Mouse (Mus musculus) layer of hippocampus, adult 11-12 months (tissue): ENCODE results near the gene Apoc1.

ENCODE experiments used
- DNase-seq: peaks from one replicate; pipeline ENCODE4 v3.0.0; 2022; ENCODE audit warnings: low spot score

The Apoc1 gene

DNA sequence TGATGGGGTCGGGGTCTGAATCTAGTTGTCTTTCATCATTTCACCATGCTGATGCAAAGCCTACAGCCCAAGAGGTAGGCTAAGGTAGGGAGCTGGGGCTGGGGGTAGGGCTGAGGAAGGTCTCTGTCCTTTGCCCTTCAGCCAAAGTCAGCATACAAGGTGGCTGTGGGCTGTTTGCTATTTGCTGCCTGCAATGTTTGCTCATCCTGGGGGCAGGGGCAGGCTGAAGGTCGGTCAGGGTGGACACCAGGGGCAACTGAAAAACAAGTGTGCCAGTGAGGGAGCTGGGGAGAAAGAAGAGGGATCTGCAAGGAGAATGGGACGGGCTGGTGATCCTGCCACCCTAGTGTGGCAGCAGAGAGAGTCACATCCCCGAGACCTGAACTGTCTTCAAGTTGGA, 7.1 kb downstream of the Apoc1 start:
- DNase-seq, result no peak

DNA sequence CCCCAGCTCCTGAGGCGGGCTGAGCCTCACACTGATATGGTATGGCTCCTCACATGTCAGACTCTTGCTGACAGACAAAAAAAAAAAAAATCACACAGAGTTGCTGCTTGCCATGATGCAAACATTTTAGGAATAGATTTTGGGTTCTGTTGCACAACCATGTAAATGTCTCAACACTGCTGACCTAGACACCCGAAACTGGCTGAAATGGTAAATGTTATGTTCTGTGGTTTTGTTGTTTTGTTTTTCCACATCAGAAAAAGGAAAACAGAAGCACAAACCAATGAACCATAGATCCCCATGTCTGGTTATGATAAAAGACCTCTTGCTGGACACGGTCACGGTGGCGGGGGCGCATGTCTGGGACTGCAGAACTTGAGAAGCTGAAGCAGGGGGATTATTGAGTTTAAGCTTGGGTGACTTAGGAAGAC, 8.7 kb downstream of the Apoc1 start:
- no peak for DNase-seq

DNA sequence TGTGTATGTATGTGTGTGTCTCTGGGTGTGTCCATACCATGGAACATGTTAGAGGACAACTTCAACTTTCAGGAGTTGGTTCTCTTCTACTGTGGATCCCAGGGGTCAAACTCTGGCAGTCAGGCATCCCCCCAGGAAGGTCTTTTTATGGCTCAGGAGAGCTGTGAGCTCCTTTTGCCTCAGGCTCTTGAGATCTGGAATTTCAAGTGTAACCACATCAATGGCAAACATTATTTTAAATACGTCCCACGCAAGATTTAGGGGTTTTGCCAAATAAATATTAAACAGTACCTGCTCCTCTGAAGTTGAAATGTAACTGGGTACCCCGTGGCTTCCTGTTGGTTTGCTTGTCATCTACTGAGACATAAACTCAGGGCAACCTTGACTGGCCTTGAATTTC, 9.5 kb downstream of the Apoc1 start:
- no peak for DNase-seq

DNA sequence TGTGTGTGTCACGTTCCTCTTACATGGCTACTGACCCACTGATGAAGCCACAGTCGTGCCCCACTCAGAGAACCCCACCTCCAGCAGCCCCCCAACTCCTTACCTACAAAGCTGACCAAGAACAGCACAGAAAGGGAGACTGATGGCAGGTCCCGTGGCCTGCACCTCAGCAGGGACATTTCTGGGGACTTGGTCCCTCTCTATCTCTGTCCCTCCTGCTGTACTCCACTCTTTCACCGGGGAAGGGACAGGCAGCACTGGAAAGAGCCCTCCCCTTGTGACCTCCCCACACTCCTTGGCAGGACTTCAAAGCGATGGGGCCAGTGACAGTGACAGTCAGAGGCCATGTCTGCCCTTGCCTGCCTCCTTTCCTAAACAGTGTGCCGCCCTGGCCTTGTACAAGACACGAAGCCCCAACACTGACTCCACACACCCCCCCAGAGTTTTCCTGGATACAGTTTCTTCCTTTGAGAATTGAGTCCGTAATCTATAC, 11.2 kb downstream of the Apoc1 start, which contains the start of the genes Gm44805 and Apoc4:
Gene Gm44805, minus strand, starts transcription at position 222 of the 493 bp plus-strand sequence.
Gene Apoc4, minus strand, starts transcription at position 278 of the 493 bp plus-strand sequence.
- DNase-seq, result no peak

DNA sequence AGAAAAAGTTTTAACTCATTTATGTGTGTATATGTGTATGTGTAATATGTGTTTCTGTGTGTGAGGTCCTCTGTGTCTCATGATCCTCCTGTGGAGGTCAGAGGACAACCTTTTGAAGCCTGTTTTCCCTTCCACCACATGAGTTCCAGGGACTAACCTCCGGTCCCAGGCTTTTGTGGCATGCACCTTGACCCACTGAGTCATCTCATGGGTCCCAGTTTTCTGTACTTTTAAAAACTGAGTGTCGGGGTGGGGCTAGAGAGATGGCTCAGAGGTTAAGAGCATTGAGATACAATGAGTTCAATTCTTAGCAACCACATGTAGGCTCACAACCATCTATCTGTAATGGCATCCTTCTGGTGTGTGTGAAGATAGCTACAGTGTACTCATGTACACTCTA, 11.8 kb downstream of the Apoc1 start:
- no peak for DNase-seq

DNA sequence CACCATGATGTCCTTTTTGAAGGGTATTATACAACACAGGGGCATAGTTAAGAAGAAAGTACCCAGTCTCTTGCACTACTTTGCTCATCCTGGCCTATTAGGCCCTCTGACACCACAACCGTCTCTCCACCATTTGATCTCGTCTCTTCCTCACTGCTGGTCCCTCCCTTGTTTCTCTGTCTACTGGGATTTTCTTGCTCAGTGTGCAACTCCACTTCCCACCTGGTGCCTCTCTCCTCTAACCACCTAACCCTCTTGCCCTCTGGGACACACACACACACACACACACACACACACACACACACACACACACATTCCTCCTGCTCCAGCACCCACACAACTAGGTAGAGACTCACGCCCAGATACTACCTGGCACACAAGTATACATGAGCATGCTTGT, 13.6 kb downstream of the Apoc1 start:
- no peak for DNase-seq

DNA sequence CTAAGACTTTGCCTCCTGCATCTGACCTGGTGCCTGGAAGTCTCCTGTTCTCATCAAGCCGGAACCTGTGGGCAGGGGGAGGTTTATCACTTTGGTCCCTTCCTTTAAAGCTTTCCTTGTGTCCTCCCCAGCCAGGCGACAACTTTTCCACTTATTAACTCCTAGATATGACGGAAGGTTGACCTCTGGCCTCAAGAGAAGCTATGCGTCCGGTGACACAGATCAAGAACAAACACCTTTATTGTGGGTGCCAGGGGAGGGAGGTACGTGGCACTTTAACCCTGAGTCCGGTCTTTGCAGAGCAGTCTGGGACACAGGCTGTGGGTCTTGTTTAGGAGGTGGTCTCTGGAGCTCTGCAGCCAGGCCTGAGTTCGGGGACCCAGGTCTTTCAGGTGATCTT, 14.6 kb downstream of the Apoc1 start, which contains the start of gene Apoc2:
Gene Apoc2, minus strand, starts transcription at position 70 of the 400 bp plus-strand sequence.
- no peak for DNase-seq

DNA sequence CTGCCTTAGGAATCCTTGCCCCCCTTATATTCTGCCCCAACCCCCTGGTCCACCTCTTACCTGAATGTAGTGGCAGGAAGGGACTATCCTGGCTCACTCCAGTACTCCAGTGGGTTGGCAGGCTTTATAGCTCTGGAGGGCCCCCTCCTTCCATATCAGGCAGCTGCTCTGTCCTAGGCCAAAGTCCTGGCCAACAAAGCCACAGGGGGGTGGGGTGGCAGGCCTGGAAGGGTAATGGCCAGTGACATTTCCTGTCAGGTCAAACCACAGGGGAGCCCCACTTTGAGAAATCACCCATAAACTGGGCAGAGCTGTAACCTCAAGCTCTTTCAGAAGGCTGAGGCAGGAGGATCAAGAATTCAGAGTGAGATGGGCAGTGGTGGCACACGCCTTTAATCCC, 15.8 kb downstream of the Apoc1 start:
- DNase-seq, result no peak

DNA sequence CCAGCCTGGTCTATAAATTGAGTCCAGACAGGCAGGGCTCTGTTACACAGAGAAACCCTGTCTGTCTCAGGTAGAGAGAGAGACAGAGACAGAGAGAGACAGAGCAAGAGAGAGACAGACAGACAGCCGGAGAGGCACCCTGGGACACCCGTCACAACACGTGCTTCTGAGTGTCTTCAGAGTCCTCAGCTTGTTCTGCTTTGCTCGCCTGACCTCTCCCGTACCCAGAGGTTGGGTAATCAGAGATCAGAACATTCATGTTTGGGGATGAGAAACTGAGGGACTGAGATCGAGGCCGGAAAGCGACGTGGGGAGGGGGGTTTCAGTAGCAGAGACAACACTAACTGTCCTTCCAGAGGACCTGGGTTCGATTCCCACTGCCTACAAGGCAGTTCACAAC, 16.6 kb downstream of the Apoc1 start:
- DNase-seq, result no peak

DNA sequence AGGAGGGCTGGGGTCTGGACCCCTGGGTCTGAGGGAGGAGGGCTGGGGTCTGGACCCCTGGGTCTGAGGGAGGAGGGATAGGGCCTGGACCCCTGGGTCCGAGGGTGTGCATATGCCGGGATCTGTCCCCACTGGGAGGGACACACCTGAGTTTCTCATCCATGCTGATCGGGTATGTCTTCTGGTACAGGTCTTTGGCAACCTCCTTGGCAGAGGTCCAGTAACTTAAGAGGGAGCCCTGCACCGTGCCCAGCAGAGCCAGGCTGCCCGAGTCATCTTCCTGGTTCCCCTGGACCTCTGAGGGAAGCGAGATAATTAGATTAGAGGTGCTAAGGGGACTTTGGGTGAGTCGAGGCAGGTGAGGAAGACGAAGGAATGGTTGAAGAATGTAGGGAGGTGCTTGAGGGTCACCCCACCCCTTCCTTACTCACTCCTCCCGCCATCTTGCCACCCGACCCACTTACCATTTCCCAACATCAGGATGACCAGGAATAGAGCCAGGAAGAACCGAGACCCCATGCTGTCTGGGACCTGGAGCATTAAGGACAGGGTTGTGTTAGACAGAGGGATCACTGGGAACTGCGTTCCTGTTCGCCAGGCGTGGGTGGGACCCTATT, 19.3 kb downstream of the Apoc1 start:
- DNase-seq, result no peak

DNA sequence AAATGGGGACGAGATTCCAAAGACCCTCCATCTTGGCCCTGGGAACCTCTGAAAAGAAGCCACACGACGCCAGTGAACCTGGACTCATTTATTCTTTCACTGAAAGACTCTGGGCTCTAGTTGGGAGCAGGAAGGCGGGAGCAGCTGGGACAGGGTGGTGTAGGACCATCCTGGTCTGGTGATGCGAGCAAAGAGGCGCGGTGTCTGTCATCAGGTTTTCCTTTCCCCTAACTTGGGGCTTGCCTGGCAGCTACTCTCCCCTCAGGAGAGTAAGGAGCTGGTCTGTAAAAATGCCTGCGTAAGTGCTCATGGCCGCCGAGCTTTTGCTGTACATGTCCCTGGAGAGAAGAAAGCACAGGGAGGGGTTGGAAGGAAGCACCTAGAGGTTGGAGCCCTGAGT, 20.9 kb downstream of the Apoc1 start:
- no peak for DNase-seq

DNA sequence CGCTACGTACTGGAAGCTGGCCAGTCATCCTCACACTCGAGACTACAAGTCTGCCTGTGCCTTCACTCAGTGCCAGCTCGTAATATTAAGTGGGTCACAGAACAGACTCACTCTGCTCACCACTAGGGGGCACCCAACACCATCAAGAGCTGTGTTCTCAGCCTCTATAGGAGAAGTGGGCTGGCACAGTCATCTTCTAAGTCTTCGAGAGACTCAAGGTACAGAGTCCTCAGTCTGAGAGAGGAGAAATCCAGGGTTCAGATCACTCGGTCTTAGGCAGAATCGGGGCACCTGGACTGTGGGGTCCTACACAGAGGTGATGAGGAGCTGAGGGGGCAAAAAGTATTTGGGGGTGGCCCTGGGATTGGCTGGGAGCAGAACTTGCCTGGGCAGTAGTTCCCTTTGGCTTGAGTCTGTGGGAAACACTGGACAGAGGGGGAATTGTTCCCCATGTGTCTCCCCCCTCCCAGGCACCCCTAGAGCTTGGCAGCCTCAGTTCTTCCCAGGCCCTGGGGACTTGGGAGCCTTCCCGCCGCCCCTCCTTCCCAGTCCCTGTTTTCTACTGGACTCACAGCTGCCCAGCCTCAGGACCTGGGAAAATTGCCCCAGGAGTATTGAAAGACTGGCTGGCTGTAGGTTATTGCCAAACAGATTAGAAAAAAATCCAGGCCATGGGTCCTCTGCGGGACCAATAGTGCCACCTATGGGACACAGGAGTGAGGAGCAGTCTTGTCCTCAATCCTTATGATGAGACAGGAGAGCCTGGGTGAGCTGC, 23.3 kb downstream of the Apoc1 start:
- DNase-seq, result peak; percentile 96

DNA sequence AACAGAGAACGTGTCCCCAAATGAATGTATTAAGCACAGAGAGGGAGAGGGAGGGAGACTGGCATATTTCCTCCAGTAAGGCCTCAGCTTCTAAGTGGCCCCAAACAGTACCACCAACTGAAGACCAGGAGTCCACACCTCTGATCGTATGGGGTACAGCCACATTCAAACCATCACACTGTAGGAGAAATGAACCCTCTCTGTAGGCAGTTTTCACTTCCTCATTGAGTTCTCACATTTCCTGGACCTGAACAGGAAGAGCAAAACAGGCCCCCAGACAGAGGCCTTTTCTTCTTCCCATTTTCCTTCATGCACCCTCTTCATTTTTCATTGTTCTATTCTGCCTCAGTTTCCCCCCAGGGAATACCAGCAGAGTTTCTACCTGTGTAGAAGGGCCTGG, 25.0 kb downstream of the Apoc1 start:
- no peak for DNase-seq

DNA sequence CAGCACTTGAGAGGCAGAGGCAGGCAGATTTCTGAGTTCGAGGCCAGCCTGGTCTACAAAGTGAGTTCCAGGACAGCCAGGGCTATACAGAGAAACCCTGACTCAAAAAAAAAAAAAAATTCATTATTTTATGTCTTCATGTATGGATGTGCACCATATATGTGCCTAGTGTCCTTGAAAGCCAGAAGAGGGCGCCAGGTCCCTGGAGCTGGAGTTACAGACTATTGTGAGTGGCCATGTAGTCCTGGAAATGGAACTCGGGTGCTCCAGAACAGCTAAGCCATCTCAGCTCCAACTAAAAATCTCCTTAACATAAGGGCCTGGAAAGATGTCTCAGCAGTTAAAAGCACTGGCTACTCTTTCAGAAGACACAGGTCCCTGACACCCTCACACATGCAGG, 25.7 kb downstream of the Apoc1 start:
- DNase-seq, result no peak

DNA sequence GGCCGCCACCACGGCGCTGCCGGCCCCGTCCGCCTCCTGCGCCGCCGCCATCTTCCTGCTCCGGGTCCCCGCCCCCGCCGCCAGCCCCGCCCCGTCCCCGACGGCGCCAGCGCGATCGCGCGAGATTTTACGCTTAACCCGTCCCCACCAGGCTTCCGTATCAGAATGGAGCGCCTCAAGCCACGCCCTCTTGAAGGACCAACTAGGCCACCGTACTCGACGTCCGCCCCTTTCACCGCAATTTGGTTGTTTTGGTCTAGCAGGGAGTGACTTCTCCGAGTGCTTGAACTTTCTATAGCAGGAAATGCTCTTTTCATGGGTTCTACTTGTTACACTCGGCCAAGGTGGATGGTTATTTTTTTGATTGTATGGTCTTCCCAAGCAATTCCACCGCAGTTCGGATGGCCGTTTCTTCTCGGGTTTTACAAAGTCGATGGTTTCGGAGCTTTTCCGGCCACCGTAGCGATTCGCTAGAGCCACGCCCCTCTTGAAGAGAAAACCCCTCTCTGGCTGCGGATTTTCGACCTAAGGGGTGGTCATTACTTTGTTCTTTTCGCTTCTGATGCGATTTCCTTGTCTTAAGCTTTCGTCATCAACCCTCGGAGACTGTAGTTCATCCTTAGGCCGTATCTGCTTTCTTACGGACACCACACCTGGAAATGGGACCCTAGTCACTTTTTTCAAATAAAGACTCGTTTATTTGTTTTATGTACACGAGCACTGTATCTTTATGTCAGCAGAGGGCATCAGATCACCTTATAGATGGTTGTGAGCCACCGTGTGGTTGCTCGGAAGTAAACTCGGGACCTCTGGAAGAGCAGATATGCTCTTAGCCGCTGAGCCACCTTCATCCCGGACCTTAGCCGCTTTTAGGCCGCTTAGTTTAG, 27.3 kb downstream of the Apoc1 start, which contains the start of gene Clptm1:
Gene Clptm1, minus strand, starts transcription at position 79 of the 887 bp plus-strand sequence.
- DNase-seq, result peak; percentile 97

DNA sequence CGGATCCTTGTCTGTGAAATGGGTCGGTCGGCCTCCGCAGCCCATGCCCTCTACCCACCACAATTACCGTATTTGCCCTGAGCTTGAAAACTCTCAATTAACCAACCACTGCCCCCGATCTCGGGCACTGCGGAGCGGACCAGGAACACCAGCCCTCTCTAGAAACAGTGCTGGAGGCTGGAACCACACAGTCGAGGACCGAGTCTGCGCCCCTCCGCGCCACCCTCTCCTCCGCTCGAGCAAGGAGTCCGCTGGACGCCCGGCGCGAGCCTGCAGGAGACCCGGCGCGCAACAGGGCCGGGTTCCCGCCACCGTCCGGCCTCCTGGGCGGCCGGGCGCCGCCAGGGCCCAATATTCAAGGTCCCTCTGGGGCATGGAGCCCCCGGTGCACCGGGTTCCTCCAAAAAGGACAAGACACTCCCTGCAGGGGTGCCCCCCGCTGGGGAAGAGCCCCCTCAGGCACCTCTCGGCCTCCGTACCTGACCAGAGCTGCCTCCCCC, 28.0 kb downstream of the Apoc1 start:
- DNase-seq, result peak; percentile 31

DNA sequence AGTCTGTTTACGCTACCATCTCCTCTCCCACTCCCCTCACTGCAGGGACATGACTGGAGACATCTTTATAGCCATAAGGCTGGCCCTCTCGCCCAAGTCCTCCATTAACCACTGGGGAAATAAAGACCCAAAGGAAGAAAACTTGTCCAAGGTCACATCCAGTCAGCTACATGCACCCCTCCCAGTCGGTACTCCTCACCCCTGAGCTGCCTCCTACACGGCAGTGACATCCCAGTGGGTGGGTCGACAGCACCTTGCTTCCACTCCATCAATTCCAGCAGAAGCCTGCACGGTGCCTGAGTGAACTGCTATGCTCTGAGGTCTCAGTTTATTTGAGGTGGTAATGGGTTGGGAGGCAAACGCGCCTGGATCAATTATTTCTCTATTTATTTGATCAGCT, 28.5 kb downstream of the Apoc1 start:
- DNase-seq, result no peak

DNA sequence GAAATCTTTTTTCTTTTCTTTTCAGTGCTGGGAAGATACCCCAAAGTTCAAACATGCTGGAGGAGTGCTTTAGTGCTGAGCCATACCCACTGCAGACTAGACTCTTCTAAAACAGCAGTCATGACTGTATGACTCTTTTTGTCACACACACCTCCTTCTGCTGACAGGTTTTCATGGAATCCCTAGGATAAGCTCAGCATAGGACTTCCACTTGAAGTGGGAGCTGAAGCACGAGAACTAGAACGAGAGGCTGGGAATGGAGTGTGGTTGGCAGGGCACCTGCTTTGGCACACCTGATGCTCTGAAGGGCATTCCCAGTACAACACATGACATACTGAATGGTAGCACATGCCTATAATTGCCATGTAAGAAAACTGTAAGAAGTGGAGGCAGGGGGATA, 39.8 kb downstream of the Apoc1 start:
- no peak for DNase-seq

DNA sequence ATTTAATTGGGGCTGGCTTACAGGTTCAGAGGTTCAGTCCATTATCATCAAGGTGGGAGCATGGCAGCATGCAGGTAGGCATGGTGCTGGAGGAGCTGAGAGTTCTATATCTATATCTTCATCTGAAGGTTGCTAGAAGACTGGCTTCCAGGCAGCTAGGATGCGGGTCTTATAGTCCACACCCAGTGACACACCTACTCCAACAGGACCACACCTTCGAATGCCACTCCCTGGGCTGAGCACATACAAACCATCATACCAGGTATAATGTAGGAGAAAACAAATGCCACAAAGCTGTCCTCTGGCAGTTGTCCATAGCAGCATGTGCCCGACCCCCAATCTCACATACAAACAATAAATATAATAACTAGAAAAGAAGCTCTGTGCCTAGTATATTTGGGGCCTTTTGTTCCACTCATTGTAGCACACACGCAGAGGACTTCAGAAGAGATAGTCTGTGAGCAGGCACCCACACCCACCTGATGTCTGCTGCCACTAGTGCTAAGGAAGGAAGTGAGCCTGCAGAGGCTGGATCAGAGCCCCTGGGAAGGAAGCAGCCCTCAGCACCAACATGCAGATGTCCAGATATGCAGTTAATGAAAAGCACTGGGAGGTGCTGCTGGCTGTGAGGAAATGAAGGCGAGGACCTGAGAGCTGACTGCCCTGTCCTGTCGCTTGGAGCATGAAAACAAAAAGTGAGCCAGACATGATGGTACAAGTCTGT, 41.2 kb downstream of the Apoc1 start:
- no peak for DNase-seq

DNA sequence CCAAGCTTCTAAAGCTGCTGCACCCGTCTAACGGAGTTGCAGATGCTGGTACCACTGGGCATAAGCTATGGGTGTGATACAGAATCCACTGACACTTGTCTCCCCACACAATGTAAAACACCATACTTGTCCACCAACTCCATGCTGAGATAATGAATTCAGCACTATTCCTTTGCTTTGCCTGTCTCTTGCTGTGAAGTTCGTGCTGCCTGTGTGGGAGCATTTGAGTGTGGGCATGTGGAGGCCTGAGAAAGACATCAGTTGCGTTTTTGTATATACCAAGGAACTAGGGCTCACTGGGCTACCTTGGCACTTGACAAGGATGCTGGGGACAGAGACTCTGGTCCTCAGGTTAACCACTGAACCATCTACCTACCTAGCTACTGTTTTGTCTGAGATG, 51.2 kb downstream of the Apoc1 start:
- no peak for DNase-seq
